Mouse (Mus musculus) left cerebral cortex, postnatal 14 days (tissue): Measurements from ENCODE around the gene Lsm7. TPM values are rescaled to one million over a fixed set of nuclear protein-coding genes. Genes with fewer than 3 reads are reported as not detected.
A peak's percentile ranks its signal among the peaks of the same experiment; 100 is the strongest.
"Not testable (repeated sequence)": the region's sequence is repeated elsewhere in the genome, so short reads cannot be mapped to it uniquely, and the experiment has no call there.

Source experiments
- DNase-seq, 2 experiments: peaks; one replicate each; pipeline ENCODE4 v3.0.0; 2021 to 2022; ENCODE audit warnings: low spot score in 2 of 2, mixed read lengths in 1 of 2
- intact Hi-C: fragments of 180-260 bp; cut with DNase I; formaldehyde crosslinking; loops from one replicate; pipeline ENCODE4 v1.15.1; 2025
- total RNA-seq, 2 experiments: library from RNA; stranded (reverse); gene quantifications; 2 replicates each; pipeline ENCODE4 v1.2.3; 2021

Gene Lsm7
- total RNA-seq, 2 experiments from 2014 or later, result 46.4 to 52.7 TPM

DNA sequence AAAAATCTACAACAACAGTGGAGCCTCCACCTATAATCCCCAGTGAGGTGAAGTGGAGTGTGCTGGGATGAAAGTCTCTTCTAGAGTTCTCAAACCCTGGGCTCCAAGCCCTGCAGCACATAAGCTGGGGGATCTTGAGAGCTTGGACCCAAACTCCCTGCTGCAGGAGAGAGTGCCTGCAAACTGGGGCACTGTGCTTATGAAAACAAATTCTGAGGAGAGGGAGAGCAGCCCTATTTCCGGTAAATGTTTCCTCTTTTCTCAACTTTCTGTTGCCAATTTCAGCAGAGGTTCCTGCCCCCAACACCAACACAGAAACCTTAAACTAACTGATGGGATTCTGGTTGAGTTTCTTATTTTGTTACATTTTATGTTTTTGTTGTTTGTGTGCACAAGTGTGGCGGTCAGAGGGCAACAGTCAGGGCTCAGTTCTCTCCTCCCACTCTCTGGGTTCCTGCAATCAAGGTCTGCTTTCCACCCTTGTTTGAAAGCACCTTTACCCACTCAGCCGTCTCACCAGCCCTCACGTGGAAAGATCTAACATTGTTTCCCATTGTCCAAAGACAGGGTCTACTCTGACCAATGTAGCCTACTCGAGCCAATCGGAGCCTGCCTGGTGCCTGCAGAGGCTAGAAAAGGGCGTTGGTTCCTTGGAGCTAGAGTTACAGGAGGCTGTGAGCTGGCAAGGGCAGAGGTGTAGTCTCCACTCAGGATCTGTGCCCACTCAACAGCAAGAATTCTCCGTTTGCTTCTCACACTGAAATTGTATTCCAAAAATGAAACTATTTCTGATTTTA is 31.0 kb downstream of the Lsm7 start:
- intact Hi-C loops, result no loop called here

DNA sequence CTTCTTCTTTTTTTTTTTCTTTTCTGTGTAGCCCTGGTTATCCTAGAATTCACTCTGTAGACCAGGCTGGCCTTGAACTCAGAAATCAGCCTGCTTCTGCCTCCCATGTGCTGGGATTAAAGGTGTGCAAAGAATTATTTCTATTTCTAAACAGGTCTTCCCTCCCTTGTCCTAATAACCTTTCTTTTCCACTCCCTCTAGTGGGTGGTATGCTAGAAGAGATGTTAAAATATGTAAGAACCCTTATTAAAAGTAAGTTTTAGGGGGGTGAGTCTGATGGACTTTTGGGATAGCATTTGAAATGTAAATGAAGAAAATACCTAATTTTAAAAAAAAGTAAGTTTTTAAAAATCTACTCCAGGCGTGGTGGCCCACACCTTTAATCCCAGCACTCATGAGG is 31.7 kb downstream of the Lsm7 start:
- no peak for DNase-seq
- intact Hi-C loops, result no loop called here

More for the DNA sequence above, 31.0 kb downstream of the Lsm7 start:
- no peak for DNase-seq

DNA sequence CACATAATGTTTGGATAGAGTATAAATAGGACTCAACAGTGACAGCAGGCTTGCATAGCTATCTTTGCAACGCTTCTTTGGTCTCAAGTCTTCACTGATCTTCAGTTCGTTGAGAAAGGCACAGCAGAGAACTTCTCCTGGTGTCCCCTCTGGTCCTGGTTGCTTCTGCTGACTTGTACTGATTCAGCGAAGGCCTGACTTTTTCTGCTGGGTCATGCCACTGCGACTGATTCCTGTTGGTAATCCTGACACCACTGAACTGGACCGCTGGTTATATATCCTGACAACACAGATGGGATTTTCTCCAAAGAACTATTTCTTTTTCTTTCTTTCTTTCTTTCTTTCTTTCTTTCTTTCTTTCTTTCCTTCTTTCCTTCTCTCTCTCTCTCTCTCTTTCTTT is 32.5 kb downstream of the Lsm7 start:
- intact Hi-C loops, result no loop called here
- DNase-seq, result no peak

DNA sequence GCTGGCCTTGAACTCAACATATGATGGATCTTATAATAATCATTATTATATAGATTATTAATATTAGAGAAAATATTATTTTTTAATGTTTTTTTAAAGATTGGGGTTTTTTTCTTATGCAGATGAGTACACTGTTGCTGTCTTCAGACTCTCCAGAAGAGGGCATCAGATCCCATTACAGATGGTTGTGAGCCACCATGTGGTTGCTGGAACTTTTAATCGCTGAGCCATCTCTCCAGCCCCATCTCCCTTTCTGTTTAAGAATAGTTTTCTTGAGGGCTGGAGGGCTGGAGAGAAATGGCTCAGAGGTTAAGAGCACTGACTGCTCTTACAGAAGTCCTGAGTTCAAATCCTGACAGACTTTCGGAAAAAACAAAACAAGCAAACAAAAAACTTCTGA is 33.0 kb downstream of the Lsm7 start:
- DNase-seq, result no peak

DNA sequence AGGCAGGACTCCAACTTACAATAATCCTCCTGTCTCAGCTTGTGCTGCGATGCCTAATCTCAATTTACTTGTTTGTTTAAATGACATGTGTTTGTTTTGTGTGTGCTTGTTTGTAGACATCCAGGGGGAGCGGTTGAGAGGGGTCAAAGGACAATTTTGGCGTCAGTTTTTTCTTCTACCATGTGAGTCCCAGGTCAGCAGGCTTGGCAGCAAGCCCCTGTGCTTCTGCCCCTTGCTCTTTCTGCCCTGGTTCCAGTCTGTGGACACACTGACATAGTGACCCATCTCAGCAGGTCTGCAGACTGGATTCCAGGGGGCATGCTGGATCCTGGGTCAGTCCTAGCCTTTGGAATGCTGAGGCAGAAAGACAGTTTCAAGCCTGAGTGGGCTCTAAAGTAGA is 35.6 kb downstream of the Lsm7 start:
- intact Hi-C loops, result no loop called here
- no peak for DNase-seq

More for the DNA sequence above, 33.0 kb downstream of the Lsm7 start:
- intact Hi-C loops, result no loop called here

DNA sequence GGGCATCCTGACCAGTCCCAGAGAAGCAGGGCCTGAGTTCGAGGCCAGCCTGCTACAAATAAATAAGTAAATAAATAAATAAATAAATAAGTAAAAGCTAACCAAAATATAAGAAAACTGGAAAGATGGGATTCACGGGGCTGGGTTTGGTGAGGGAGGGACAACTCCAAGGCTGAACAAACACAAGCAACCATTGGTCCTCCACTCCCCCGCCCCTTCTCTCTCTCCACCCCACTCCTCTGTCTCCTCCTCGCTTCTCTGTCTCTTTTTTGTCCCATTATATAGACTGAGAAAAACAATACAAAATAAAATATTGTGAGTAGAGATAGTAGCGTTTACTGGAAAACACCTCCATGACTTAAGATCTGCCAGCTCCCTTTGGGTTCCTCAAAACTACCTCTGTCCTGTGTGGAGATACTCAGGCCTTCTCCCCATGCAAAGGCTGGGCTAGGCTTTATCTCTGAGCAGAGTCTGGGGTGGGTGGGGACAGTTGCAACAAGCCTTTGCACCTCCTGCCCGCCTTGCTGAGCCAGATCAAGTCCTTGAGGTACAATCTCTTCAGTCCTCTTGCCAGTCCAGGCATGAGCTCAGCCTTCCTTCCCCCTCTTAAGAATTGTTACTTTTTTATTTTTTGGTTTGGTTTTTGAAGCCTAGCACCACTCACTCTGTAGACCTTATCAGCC is 36.3 kb downstream of the Lsm7 start:
- intact Hi-C loops, result no loop called here

DNA sequence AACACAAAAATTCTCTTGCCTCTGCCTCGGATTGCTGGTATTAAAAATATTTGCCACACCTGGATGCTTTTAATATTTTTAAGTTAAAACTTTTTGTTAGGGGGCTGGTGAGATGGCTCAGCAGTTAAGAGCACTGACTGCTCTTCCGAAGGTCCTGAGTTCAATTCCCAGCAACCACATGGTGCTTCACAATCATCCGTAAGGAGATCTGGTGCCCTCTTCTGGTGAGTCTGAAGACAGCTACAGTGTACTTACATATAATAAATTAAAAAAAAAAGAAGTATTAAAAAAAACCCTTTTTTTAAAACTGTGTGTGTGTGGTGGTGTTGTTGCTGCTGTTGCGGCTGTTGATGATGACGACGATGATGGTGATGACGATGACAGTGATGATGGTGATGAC is 37.1 kb downstream of the Lsm7 start:
- intact Hi-C loops, DNase-seq: not testable (repeated sequence)

More for the DNA sequence above, 36.3 kb downstream of the Lsm7 start:
- DNase-seq, result no peak

DNA sequence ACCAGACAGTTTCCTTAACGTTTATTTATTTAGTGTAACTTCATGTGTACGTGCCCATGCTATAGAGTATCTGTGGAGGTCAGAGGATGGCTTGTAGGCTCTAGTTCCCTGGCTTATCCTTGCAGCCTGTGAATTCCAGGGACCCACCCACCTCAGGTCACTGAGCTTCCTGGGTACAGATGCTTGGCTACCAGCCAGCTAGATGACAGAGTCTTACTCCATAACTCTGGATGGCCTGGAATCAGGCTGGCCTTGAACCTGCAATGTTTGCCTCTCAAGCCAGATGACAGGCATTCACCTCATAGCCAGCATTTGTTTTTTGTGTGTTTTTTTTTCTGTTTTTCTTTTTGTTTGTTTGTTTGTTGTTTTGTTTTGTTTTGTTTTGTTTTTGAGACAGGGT is 37.8 kb downstream of the Lsm7 start:
- intact Hi-C loops, result no loop called here
- DNase-seq, result no peak

DNA sequence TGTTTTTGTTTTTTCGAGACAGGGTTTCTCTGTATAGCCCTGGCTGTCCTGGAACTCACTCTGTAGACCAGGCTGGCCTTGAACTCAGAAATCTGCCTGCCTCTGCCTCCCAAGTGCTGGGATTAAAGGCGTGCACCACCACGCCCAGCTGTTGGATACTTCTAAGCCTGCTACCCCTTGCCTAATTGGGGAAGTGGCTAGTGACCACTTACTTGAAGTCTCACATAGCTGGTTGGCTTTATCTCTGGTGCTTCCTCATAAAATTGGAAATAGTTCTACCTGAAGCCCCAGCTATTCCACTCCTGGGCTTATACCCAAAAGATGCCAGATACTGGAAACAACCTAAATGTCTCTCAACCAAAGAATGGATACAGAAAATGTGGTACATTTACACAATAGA is 38.7 kb downstream of the Lsm7 start:
- DNase-seq, intact Hi-C loops: not testable (repeated sequence)

DNA sequence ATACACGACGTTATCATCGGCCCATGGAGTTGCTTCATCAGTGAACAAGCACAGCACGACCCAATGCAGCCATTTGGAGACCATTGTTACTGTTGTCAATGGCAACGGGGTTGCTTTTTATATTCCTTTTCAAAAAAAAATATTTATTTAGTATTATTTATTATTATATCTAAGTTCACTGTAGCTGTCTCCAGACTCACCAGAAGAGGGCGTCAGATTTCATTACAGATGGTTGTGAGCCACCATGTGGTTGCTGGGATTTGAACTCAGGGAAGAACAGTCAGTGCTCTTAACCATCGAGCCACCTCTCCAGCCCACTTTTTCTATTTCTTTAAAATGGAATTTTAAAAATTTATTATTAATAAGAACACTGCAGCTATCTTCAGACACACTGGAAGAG is 40.2 kb downstream of the Lsm7 start:
- DNase-seq, result no peak
- intact Hi-C loops, result no loop called here

DNA sequence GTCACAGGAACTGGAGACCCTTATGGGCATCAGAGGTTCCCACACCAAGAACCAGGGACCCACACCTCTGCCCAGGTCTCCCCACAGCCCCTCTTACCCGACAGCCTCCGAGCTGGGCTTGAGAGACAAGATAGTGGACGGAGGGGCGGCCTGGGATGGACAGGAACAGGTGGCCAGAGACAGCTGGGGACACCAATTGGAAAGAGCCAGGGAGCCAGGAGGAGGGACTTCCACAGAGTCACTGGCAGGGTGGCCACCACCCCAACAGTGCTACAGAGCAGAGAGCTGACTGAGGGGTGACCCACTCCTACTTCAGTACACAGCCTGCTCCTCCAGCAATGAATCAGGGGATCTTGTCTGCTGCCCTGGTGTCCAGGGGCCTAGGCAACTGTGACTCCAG is 41.6 kb downstream of the Lsm7 start, which contains the start of gene Jsrp1:
TSS of gene Jsrp1 (minus strand) at position 133 of the 400 bp plus-strand sequence.
- DNase-seq, result no peak
- intact Hi-C loops, result no loop called here

DNA sequence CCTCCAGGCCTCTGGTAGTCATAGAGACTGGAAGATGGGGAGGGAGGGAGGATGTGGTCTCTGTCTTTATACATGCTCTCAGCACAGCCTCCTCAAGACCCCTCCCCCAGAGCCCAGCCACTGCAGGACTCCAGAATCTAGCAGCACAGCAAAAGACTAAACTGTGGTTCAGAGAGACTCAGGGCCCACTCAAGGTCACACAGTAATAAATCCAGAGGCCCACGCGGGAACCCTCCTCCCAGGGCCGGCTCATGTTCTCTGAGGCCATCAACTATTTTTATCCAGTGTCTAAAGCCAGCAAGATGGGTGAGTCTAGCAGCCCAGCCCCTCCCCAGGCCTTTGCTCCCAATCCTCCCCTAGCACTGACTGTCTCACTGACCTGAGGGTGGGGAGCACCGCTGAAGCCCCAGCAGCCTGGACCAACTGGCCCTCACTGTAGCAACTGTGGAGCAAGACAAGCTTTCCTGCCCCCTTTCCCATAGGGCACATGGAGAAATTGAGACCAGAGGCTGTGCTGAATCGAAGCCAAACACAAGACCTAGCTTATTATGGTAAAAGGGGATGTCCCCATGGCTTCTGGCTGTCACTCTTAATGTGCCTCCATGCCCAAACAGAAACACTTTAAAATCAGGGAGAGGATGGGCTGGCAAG is 42.5 kb downstream of the Lsm7 start:
- DNase-seq, result no peak
- intact Hi-C loops, result no loop called here

DNA sequence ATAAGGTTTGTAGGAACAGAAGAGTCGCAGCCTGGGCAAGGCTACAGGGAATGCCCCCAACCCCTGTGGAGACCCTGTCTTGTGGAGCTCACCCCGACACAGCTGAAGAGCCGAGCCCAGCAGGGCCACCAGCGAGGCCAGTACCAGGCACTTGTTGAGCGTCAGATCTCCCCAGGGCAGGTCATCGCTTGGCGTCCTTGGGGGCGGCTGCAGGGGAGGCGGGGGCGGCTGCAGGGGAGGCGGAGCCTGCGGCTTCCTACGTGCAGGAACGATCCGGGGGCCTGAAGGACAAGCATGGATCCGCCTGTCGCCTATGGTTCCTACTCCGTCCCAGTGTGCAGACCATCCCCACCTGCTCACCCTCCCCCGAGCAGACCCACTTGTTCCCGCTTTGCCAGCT is 44.9 kb downstream of the Lsm7 start:
- DNase-seq, result no peak
- intact Hi-C loops, result no loop called here

DNA sequence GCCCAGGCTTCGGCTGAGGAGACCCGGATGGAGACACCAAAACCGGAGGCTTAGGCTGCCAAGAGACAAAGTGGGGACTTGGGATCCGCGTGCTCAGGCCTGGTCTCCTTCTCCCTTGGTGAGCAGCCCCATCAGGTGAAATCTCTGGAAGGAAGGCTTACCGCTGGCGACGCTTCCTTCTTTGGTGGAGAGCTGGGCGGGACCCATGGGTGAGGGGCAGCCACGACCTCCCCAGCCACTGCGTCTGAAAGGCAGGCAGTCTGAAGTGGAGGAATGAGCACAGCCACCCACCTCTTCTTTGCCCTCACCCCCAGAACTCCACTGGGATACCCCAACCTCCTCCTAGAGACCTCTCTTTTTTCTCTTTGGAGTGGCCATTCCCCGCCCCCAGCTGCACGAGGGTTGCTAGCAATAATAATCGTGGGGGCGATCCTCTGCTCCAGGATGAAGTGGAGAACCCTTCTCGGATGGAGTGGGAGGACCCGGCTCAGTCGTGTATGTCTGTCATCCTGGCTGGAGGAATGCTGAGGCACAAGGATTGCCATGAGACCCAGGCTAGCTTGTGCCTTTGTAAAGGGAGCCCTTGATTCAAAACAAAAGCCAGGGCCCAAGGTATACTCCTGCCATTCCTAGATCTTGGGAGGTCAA is 45.9 kb downstream of the Lsm7 start:
- intact Hi-C loops, result loop anchor here (5.0 kb wide), 1 partner anchor 68 kb away; no protein-coding TSS in a partner anchor

DNA sequence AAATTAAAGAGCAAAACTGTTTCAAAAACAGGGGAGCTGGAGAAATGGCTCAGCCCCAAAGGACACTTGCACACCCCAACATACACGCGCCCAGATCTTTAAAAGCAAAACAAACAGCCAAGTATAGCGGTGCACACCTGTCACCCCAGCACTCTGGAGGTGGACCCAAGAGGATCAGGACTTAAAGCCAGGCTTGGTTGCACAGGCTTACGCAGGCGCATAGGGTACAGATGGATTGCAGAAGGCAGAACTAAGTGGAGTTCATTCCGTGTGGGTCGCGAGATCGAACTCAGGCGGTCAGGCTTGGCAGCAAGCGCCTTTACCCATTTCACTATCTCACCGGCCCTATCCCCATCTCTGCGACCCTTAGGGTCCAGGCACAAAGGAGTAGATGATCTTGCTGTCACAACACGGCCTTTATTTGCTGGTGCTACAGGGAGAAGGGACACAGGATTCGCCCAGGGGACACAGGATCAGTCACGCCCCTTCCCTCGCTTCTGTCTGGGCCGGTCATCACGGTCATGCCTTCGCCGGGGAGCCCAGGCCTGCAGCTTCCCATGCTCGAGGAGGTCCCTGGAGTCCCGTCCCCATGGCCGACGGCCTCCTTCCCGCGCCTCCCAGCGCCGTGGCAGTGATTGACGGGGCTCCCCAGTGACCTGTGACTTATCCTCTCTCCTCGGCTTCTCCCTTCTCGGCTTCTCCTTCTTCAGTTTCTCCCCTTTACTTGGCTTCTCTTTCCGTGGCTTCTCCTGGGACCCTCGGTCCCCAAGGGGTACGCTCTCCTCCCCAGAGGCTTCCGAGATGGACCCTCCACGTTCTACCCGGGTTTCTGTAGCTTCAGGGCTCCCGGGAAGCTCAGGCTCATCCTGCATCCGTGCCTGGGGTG is 46.7 kb downstream of the Lsm7 start:
- DNase-seq, result no peak

More for the DNA sequence above, 45.9 kb downstream of the Lsm7 start:
- peak in 1 of 2 experiments; percentile 64 for DNase-seq

DNA sequence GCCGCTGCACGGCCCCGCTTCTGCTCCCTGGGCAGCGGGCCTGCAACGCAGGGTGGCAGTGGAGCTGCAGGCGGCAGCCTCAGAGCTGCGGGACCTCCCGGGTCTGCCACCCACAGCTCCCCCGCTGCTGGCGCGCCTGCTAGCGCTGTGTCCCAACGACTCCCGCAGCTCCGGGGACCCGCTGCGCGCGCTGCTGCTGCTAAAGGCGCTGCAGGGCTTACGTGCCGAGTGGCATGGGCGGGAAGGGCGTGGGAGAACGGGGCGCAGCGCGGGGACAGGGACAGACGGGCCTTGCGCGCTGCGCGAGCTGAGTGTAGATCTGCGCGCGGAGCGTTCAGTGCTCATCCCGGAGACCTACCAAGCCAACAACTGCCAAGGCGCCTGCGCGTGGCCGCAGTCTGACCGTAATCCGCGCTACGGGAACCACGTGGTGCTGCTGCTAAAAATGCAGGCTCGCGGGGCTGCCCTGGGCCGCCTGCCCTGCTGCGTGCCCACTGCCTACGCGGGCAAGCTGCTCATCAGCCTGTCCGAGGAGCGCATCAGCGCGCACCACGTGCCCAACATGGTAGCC is 47.9 kb downstream of the Lsm7 start:
- intact Hi-C loops, result loop anchor here (5.0 kb wide), 1 partner anchor 70 kb away; no protein-coding TSS in a partner anchor
- peak; percentile 89 to 94 for DNase-seq

More for the DNA sequence above, 46.7 kb downstream of the Lsm7 start:
- intact Hi-C loops, result loop anchor here (5.0 kb wide), 1 partner anchor 69 kb away; no protein-coding TSS in a partner anchor

DNA sequence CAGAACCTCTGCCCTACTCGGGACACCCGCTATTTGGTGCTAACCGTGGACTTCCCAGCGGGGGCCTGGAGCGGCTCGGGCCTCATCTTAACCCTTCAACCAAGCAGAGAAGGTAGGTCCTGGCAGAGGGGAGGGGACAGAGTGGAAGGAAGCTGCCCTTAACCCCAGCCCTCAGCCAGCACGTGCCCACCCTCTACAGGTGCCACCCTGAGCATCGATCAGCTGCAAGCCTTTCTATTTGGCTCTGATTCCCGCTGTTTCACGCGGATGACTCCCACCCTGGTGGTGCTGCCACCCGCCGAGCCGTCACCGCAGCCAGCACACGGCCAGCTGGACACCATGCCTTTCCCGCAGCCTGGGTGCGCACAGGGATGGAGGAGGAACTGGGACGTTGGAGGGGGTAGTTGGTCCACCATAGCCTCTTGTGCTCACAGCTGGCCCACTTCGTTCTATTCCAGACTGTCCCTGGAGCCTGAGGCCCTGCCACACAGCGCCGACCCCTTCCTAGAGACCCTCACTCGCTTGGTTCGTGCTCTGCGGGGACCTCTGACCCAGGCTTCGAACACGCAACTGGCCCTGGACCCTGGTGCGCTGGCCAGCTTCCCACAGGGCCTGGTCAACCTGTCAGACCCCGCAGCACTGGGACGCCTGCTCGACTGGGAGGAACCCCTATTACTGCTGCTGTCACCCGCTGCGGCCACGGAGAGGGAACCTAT is 48.5 kb downstream of the Lsm7 start:
- intact Hi-C loops, result loop anchor here (5.0 kb wide), 1 partner anchor 71 kb away; no protein-coding TSS in a partner anchor
- DNase-seq, result no peak

DNA sequence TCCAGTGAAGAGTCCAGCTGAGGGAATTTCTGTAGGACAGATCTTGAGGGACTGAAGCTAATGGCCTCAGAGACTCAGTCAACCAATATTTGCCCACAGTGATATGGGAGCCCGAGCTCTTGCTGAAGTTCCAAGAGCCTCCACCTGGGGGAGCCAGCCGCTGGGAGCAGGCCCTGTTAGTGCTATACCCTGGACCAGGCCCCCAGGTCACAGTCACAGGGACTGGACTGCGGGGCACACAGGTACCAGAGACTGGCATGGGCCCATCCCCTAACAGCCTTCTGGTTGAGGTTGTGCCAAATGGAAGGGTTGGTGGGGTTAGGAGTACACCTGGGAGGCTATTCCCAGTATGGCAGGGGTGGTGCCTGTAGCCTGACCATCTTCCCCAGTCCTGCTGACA is 49.1 kb downstream of the Lsm7 start:
- intact Hi-C loops, result loop anchor here (5.0 kb wide), 1 partner anchor 71 kb away; no protein-coding TSS in a partner anchor
- peak; percentile 76 to 81 for DNase-seq
